Mouse (Mus musculus): ENCODE data around the gene Cd6.

DNA sequence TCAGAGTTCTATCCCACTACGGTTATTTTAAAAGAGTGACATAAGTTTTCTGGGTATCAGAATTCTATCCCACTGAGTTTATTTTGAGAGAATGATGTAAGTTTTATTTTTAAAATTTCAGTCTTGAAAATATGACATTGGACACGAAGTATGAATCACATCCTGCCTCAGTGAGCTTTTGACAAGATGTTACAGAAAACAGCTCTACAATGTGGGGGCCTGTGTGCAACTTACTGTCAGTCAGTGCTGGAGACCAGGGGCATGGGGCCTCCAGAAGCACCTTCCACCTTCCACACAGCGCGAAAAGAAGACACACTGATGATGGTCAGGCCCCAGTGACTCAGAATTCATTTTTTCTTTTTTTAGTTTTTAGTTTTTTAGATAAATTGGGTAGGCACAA lies 48.2 kb downstream of the Cd6 start:
- TF ChIP-seq CTCF (IDR thresholded peaks at IDR 0.05; ENCODE audit: control insufficient read depth, insufficient read depth, low read length) (no peak), POLR2A (IDR thresholded peaks at IDR 0.05; ENCODE audit: borderline replicate concordance, control insufficient read depth, low read depth, low read length) (no peak)
